Mouse (Mus musculus) spleen, postnatal 0 days (tissue): Measurements from ENCODE around the gene Gm20075. TPM values are rescaled to one million over a fixed set of nuclear protein-coding genes. Genes with fewer than 3 reads are reported as not detected.

ENCODE experiments used
- polyA plus RNA-seq: library from polyadenylated mRNA; unstranded; fragments of >200 nt; fragmentation: Nextera tagmentation; extraction: Ambion mirVana; gene quantifications from 2 replicates; pipeline ENCODE4 v1.2.1, GENCODE M21; 2015

Gm20075 gene
- 8.8 and 10.0 TPM in 2 replicates for polyA plus RNA-seq

GRCm38 (mm10) chr13:96081276-96081675 is at the start of gene Gm20075:
Gene Gm20075 (minus strand): TSS chr13:96081376.

GRCm38 (mm10) chr13:96081754-96082153 is 578 bp upstream of the Gm20075 start, which contains the start of gene Gm17190:
Gene Gm17190 (plus strand): TSS chr13:96082054.

Other genes starting within 250 kb of the Gm20075 start
- 8.6 and 9.1 TPM in 2 replicates for gene Iqgap2, start 189.5 kb downstream of the Gm20075 start, polyA plus RNA-seq
- gene Gm17190, start 678 bp upstream of the Gm20075 start, polyA plus RNA-seq = not detected in 2 replicates
- gene Sv2c, start 51.2 kb upstream of the Gm20075 start, polyA plus RNA-seq = 1.2 and 1.6 TPM in 2 replicates